Mouse (Mus musculus) liver, postnatal 0 days (tissue): ENCODE results near the gene Hba-x. TPM values are rescaled to one million over a fixed set of nuclear protein-coding genes. Genes with fewer than 3 reads are reported as not detected.

Source experiments
- ATAC-seq: fragments of 200-750 bp; cut with Nextera tagmentation; 2 replicates; pipeline ENCODE4 v1.8.0; 2017; ENCODE audit warnings: mild to moderate bottlenecking, moderate library complexity
- DNase-seq: peaks from one replicate; pipeline ENCODE4 v3.0.0-alpha.2; 2016
- H3K27ac ChIP-seq: fragments of 300-500 bp; sonication (generic); 2 replicates; pipeline ENCODE4 v1.5.1; 2014; ENCODE audit warnings: antibody characterized with exemption, moderate library complexity, mild to moderate bottlenecking, low read depth
- H3K27me3 ChIP-seq: fragments of 300-500 bp; sonication (generic); 2 replicates; pipeline ENCODE4 v1.6.1; 2014; ENCODE audit warnings: low read length, control low read depth, mixed read lengths; ENCODE audit not compliant: insufficient read depth
- H3K36me3 ChIP-seq: fragments of 300-500 bp; sonication (generic); replicated peaks from 2 replicates; pipeline ENCODE4 v1.6.1; 2014; ENCODE audit warnings: mild to moderate bottlenecking, control low read depth, low read length, moderate library complexity, mixed read lengths; ENCODE audit not compliant: insufficient read depth
- H3K4me1 ChIP-seq: fragments of 300-500 bp; sonication (generic); 2 replicates; pipeline ENCODE4 v1.6.1; 2014; ENCODE audit warnings: antibody characterized with exemption, mild to moderate bottlenecking, control low read depth; ENCODE audit not compliant: insufficient read depth
- H3K4me2 ChIP-seq: fragments of 300-500 bp; sonication (generic); 2 replicates; pipeline ENCODE4 v1.6.1; 2014; ENCODE audit warnings: low read depth, mild to moderate bottlenecking, low read length, moderate library complexity, mixed read lengths
- H3K4me3 ChIP-seq: fragments of 300-500 bp; sonication (generic); 2 replicates; pipeline ENCODE4 v1.5.1; 2014; ENCODE audit warnings: low read depth, low read length
- H3K9ac ChIP-seq: fragments of 300-500 bp; sonication (generic); replicated peaks from 2 replicates; pipeline ENCODE4 v1.6.1; 2014; ENCODE audit warnings: mild to moderate bottlenecking, moderate library complexity
- H3K9me3 ChIP-seq: fragments of 300-500 bp; sonication (generic); 2 replicates; pipeline ENCODE4 v1.6.1; 2016; ENCODE audit warnings: mild to moderate bottlenecking, control low read depth, low read length, mixed read lengths
- CTCF ChIP-seq: sonication (generic); IDR thresholded peaks from 2 replicates; pipeline ENCODE4 v1.5.1; 2016; ENCODE audit warnings: antibody characterized with exemption, low read depth
- EP300 ChIP-seq: IDR thresholded peaks from 2 replicates; pipeline ENCODE4 v1.6.1; 2016; ENCODE audit warnings: antibody characterized with exemption, low read depth, mild to moderate bottlenecking
- WGBS: fragments of 180-500 bp; shearing (Covaris S2); extraction: QIAGEN DNeasy Blood & Tissue Kit; methylation state at CpG from one replicate; pipeline ENCODE4 v1.1.7; 2014; ENCODE audit not compliant: insufficient replicate concordance; 5-methylcytosine and 5-hydroxymethylcytosine counted together
- polyA plus RNA-seq: library from polyadenylated mRNA; unstranded; fragments of >200 nt; fragmentation: Nextera tagmentation; extraction: Ambion mirVana; gene quantifications from 2 replicates; pipeline ENCODE4 v1.2.1, GENCODE M21; 2015

Gene Hba-x
- polyA plus RNA-seq, 1 experiment from 2014 or later, result 5.6 TPM

GRCm38 (mm10) chr11:32238093-32238860 lies 37.9 kb upstream of the Hba-x start:
- H3K9ac ChIP-seq, result no peak overlapping the region; the same call in 1 of the 2 replicates
- WGBS, result 64% methylated on average over 5 of the region's 5 CpGs
- H3K27me3 ChIP-seq, result no peaks in the 10 kb centered on the region
- H3K9me3 ChIP-seq, result no peaks in the 10 kb centered on the region
- peak; percentile 78 for ATAC-seq
- peaks cover 16% of the 10 kb centered on the region for H3K4me1 ChIP-seq
- peaks cover 80% of the 10 kb centered on the region for H3K36me3 ChIP-seq
- peak; percentile 83 for DNase-seq
- H3K4me2 ChIP-seq, result peak overlapping the region; percentile 24
- no peak overlapping the region for H3K4me3 ChIP-seq
- TF ChIP-seq EP300 (no peak), CTCF (peak; percentile 99)
- peak overlapping the region; percentile 51 for H3K27ac ChIP-seq

GRCm38 (mm10) chr11:32241391-32241790 lies 34.8 kb upstream of the Hba-x start:
- Histone ChIP-seq H3K27ac (peak overlapping the region; percentile 94; the same call in 1 of the 2 replicates), H3K4me2 (no peak overlapping the region), H3K4me1 (peaks cover 40% of the 10 kb centered on the region), H3K9ac (peak overlapping the region; percentile 18), H3K9me3 (no peaks in the 10 kb centered on the region), H3K27me3 (no peaks in the 10 kb centered on the region), H3K4me3 (no peak overlapping the region), H3K36me3 (peaks cover 76% of the 10 kb centered on the region)
- TF ChIP-seq EP300 (no peak), CTCF (no peak)
- DNase-seq (no peak), ATAC-seq (no peak)

GRCm38 (mm10) chr11:32242209-32242608 lies 34.0 kb upstream of the Hba-x start:
- H3K36me3 ChIP-seq, result peaks cover 76% of the 10 kb centered on the region
- H3K9ac ChIP-seq, result peak overlapping the region; percentile 26; the same call in 1 of the 2 replicates
- H3K27ac ChIP-seq, result peak overlapping the region; percentile 94
- H3K4me3 ChIP-seq, result no peak overlapping the region
- no peaks in the 10 kb centered on the region for H3K9me3 ChIP-seq
- DNase-seq (no peak), ATAC-seq (no peak)
- H3K4me2 ChIP-seq, result no peak overlapping the region
- TF ChIP-seq EP300 (peak; percentile 37; the same call in 1 of the 2 replicates), CTCF (no peak)
- peaks cover 40% of the 10 kb centered on the region for H3K4me1 ChIP-seq
- no peaks in the 10 kb centered on the region for H3K27me3 ChIP-seq
- 80% methylated on average over 3 of the region's 3 CpGs for WGBS

- Histone ChIP-seq H3K4me2 (no peak overlapping the region), H3K27me3 (no peaks in the 10 kb centered on the region), H3K27ac (peak overlapping the region; percentile 94), H3K9ac (peak overlapping the region; percentile 18; the same call in 1 of the 2 replicates), H3K4me1 (peaks cover 45% of the 10 kb centered on the region), H3K9me3 (no peaks in the 10 kb centered on the region), H3K36me3 (peaks cover 75% of the 10 kb centered on the region), H3K4me3 (no peak overlapping the region)
- ATAC-seq (no peak), DNase-seq (no peak)
- TF ChIP-seq EP300 (no peak), CTCF (no peak)
- 79% methylated on average over 7 of the region's 7 CpGs for WGBS
These were observed 32.8 kb upstream of the Hba-x start for GRCm38 (mm10) chr11:32243205-32243955.

GRCm38 (mm10) chr11:32244064-32244463 lies 32.1 kb upstream of the Hba-x start:
- Histone ChIP-seq H3K27me3 (no peaks in the 10 kb centered on the region), H3K4me2 (no peak overlapping the region), H3K9me3 (no peaks in the 10 kb centered on the region), H3K36me3 (peaks cover 77% of the 10 kb centered on the region), H3K4me1 (peaks cover 45% of the 10 kb centered on the region), H3K4me3 (no peak overlapping the region), H3K9ac (peak overlapping the region; percentile 68), H3K27ac (peak overlapping the region; percentile 94)
- no peak for ATAC-seq
- no peak for DNase-seq
- 75% methylated on average over 3 of the region's 3 CpGs for WGBS
- TF ChIP-seq CTCF (no peak), EP300 (no peak)

GRCm38 (mm10) chr11:32244617-32245016 lies 31.6 kb upstream of the Hba-x start:
- peaks cover 45% of the 10 kb centered on the region for H3K4me1 ChIP-seq
- H3K9me3 ChIP-seq, result no peaks in the 10 kb centered on the region
- 0 out of 2 replicates have a peak overlapping the region, but pooled peaks have one; percentile 20 for H3K4me2 ChIP-seq
- DNase-seq, result no peak
- TF ChIP-seq CTCF (no peak), EP300 (no peak)
- no peaks in the 10 kb centered on the region for H3K27me3 ChIP-seq
- ATAC-seq, result no peak
- H3K27ac ChIP-seq, result peak overlapping the region; percentile 94
- H3K36me3 ChIP-seq, result peaks cover 78% of the 10 kb centered on the region
- H3K4me3 ChIP-seq, result no peak overlapping the region
- 89% methylated on average over 1 of the region's 1 CpGs for WGBS
- peak overlapping the region; percentile 68 for H3K9ac ChIP-seq
